Mouse (Mus musculus): ENCODE measurements around the gene Ren1. TPM values are rescaled to one million over a fixed set of nuclear protein-coding genes. Genes with fewer than 3 reads are reported as not detected.

Gene Ren1
- under 1 TPM in 1 of 2 experiments, not detected in 1; 0.24 TPM for total RNA-seq (2021)
- long read RNA-seq, experiment 1, result 0 reads
- long read RNA-seq, experiment 2, result 0 reads

- no peak for DNase-seq
- intact Hi-C loops (cut with DNase I), result loop anchor here (5.0 kb wide), 1 partner anchor 173 kb away; no protein-coding TSS in a partner anchor
Observed at GRCm38 (mm10) chr1:133350210-133350609, at the start of gene Ren1. Gene Ren1, plus strand, starts transcription at chr1:133350510.

GRCm38 (mm10) chr1:133302540-133302939 is 47.8 kb upstream of the Ren1 start:
- DNase-seq, result peak; percentile 46 to 79
- intact Hi-C loops (cut with DNase I), result loop anchor here (10.0 kb wide), 2 partner anchors 78 to 258 kb away; partner anchors contain the start of gene Pik3c2b

- peak; percentile 88 to 90 for DNase-seq
- intact Hi-C loops (cut with DNase I), result loop anchor here (1.0 to 10.0 kb wide), 4 partner anchors 82 to 262 kb away; partner anchors contain the start of gene Pik3c2b
Observed at GRCm38 (mm10) chr1:133306842-133307241, 43.5 kb upstream of the Ren1 start.

- intact Hi-C loops (cut with DNase I), result loop anchor here (10.0 kb wide), 2 partner anchors 83 to 263 kb away; partner anchors contain the start of gene Pik3c2b
- peak; percentile 27 to 61 for DNase-seq
Observed at GRCm38 (mm10) chr1:133307318-133307717, 43.0 kb upstream of the Ren1 start.

- intact Hi-C loops (cut with DNase I), result loop anchor here (10.0 kb wide), 2 partner anchors 85 to 265 kb away; partner anchors contain the start of gene Pik3c2b
- DNase-seq, result no peak
Observed at GRCm38 (mm10) chr1:133309652-133310267, 40.5 kb upstream of the Ren1 start, which contains the start of gene Golt1a. Gene Golt1a, plus strand, starts transcription at chr1:133309800.

GRCm38 (mm10) chr1:133311240-133311639 is 39.1 kb upstream of the Ren1 start:
- intact Hi-C loops (cut with DNase I), result no loop called here
- no peak for DNase-seq

GRCm38 (mm10) chr1:133311946-133312345 is 38.4 kb upstream of the Ren1 start:
- intact Hi-C loops (cut with DNase I), result no loop called here

GRCm38 (mm10) chr1:133314364-133314763 is 35.9 kb upstream of the Ren1 start:
- peak; percentile 68 to 77 for DNase-seq

More at GRCm38 (mm10) chr1:133311946-133312345, 38.4 kb upstream of the Ren1 start:
- no peak for DNase-seq

GRCm38 (mm10) chr1:133315775-133316174 is 34.5 kb upstream of the Ren1 start:
- DNase-seq, result no peak
- intact Hi-C loops (cut with DNase I), result loop anchor here (2.0 kb wide), 1 partner anchor 37 kb away; no protein-coding TSS in a partner anchor

More at GRCm38 (mm10) chr1:133314364-133314763, 35.9 kb upstream of the Ren1 start:
- intact Hi-C loops (cut with DNase I), result loop anchor here (1.0 to 2.0 kb wide), 2 partner anchors 38 to 296 kb away; partner anchors contain the start of gene Snrpe

GRCm38 (mm10) chr1:133316577-133316976 is 33.7 kb upstream of the Ren1 start:
- DNase-seq, result no peak
- intact Hi-C loops (cut with DNase I), result no loop called here

- no peak for DNase-seq
- intact Hi-C loops (cut with DNase I), result no loop called here
Observed at GRCm38 (mm10) chr1:133317149-133317548, 33.2 kb upstream of the Ren1 start.

GRCm38 (mm10) chr1:133321267-133321925 is 28.9 kb upstream of the Ren1 start, which contains the start of gene Kiss1:
Gene Kiss1, plus strand, starts transcription at chr1:133321875.
- intact Hi-C loops (cut with DNase I), result no loop called here
- no peak for DNase-seq

GRCm38 (mm10) chr1:133323333-133323732 is 27.0 kb upstream of the Ren1 start:
- intact Hi-C loops (cut with DNase I), result no loop called here
- no peak for DNase-seq

GRCm38 (mm10) chr1:133325951-133326350 is 24.4 kb upstream of the Ren1 start:
- intact Hi-C loops (cut with DNase I), result no loop called here
- no peak for DNase-seq

GRCm38 (mm10) chr1:133327094-133327493 is 23.2 kb upstream of the Ren1 start:
- DNase-seq, result no peak

GRCm38 (mm10) chr1:133328299-133328795 is 22.0 kb upstream of the Ren1 start:
- intact Hi-C loops (cut with DNase I), result no loop called here
- DNase-seq, result no peak

More at GRCm38 (mm10) chr1:133327094-133327493, 23.2 kb upstream of the Ren1 start:
- intact Hi-C loops (cut with DNase I), result no loop called here

- peak in 1 of 2 experiments; percentile 11 for DNase-seq
- intact Hi-C loops (cut with DNase I), result no loop called here
Observed at GRCm38 (mm10) chr1:133328896-133329637, 21.2 kb upstream of the Ren1 start.

GRCm38 (mm10) chr1:133329638-133329964 is 20.7 kb upstream of the Ren1 start:
- DNase-seq, result no peak
- intact Hi-C loops (cut with DNase I), result no loop called here

GRCm38 (mm10) chr1:133331142-133331541 is 19.2 kb upstream of the Ren1 start:
- DNase-seq, result no peak
- intact Hi-C loops (cut with DNase I), result no loop called here

All from heart, postnatal 14 days (tissue).